9 mouse cellular contexts compared by ENCODE assay signal in genomic region chr14:25493301-25494241, GRCm38 (mm10). TPM values are rescaled to one million over a fixed set of nuclear protein-coding genes. Genes with fewer than 3 reads are reported as not detected.
DNase-seq lines count a peak whose midpoint lies in the region; ATAC-seq lines count a peak whose summit lies in the region.
"Had no signal": no experiment of that assay in that cellular context is flagged by ENCODE, and none has a peak within 500 bp of the region (broad histone marks: within the 10 kb centered on the region; RNA-seq: fewer than 3 reads in every experiment).

No protein-coding gene starts in this region.

- H3K27ac ChIP-seq in midbrain, embryonic 10.5 days (replicated peaks) = peak overlapping the region; percentile 39; the same call in 1 of the 2 replicates
- no peak overlapping the region for H3K27ac ChIP-seq in midbrain, embryonic 11.5 days (ENCODE audit: low read depth, low read length)
- peak overlapping the region; percentile 87 for H3K27ac ChIP-seq in hindbrain, embryonic 13.5 days

- DNase-seq in midbrain, embryonic 10.5 days (ENCODE audit: low spot score) = no peak
- no peak for DNase-seq in midbrain, embryonic 11.5 days (ENCODE audit: low spot score, missing footprints)
- DNase-seq in cerebellum, postnatal 25 days = peak; percentile 57 to 68
- peak; percentile 55 to 64 for DNase-seq in layer of hippocampus, postnatal 10 days (ENCODE audit: low spot score in 2 of 2)
- no peak for DNase-seq in ovary, adult 18-20 months (ENCODE audit: low spot score)
- DNase-seq in embryo, embryonic 9.5 days (ENCODE audit: extremely low spot score) = no peak

- peaks cover 99% of the 10 kb centered on the region for H3K4me1 ChIP-seq in midbrain, embryonic 10.5 days
- peaks cover 51% of the 10 kb centered on the region for H3K4me1 ChIP-seq in midbrain, embryonic 11.5 days (ENCODE audit: control insufficient read depth, insufficient read depth, low read length)
- H3K4me1 ChIP-seq in hindbrain, embryonic 13.5 days (replicated peaks) = peaks cover 99% of the 10 kb centered on the region

- H3K36me3 ChIP-seq in midbrain, embryonic 10.5 days = no peaks in the 10 kb centered on the region; the same call in 1 of the 2 replicates
- no peaks in the 10 kb centered on the region for H3K36me3 ChIP-seq in midbrain, embryonic 11.5 days (ENCODE audit: control insufficient read depth, insufficient read depth, low read length)
- no peaks in the 10 kb centered on the region for H3K36me3 ChIP-seq in hindbrain, embryonic 13.5 days

- no peak overlapping the region for H3K4me3 ChIP-seq in midbrain, embryonic 10.5 days
- no peak overlapping the region for H3K4me3 ChIP-seq in midbrain, embryonic 11.5 days (ENCODE audit: low read depth, low read length)
- no peak overlapping the region for H3K4me3 ChIP-seq in hindbrain, embryonic 13.5 days

- no peak for ATAC-seq in midbrain, embryonic 11.5 days (ENCODE audit: low FRiP score)
- ATAC-seq in hindbrain, embryonic 13.5 days (ENCODE audit: low FRiP score) = peak; percentile 61
- peak; percentile 64 for ATAC-seq in neutrophil, adult 5-6 weeks (ENCODE audit: extremely low read depth, insufficient number of reproducible peaks, low FRiP score, poor library complexity, severe bottlenecking)

- H3K27me3 ChIP-seq in midbrain, embryonic 10.5 days (ENCODE audit: low read depth, poor library complexity, severe bottlenecking) = no peaks in the 10 kb centered on the region
- H3K27me3 ChIP-seq in midbrain, embryonic 11.5 days (ENCODE audit: control insufficient read depth, insufficient read depth, low read length) = no peaks in the 10 kb centered on the region
- H3K27me3 ChIP-seq in hindbrain, embryonic 13.5 days = no peaks in the 10 kb centered on the region

- no peak overlapping the region for H3K4me2 ChIP-seq in midbrain, embryonic 11.5 days
- H3K4me2 ChIP-seq in hindbrain, embryonic 13.5 days = peak overlapping the region; percentile 29; the same call in 1 of the 2 replicates

- no peaks in the 10 kb centered on the region for H3K9me3 ChIP-seq in midbrain, embryonic 10.5 days (replicated peaks)
- H3K9me3 ChIP-seq in midbrain, embryonic 11.5 days (ENCODE audit: control insufficient read depth, low read length) = no peaks in the 10 kb centered on the region
- H3K9me3 ChIP-seq in hindbrain, embryonic 13.5 days = no peaks in the 10 kb centered on the region

- no peak overlapping the region for H3K9ac ChIP-seq in midbrain, embryonic 11.5 days (ENCODE audit: low read length)
- H3K9ac ChIP-seq in hindbrain, embryonic 13.5 days = peak overlapping the region; percentile 66
- H3K9ac ChIP-seq: liver, embryonic 14.5 days had no signal

- WGBS in midbrain, embryonic 10.5 days = 86% methylated on average over 22 of the region's 22 CpGs
- WGBS in midbrain, embryonic 11.5 days = 82% methylated on average over 22 of the region's 22 CpGs
- 42% methylated on average over 22 of the region's 22 CpGs for WGBS in hindbrain, embryonic 13.5 days

RNA-seq across cellular contexts. Expression of gene Zmiz1, which starts 34.6 kb away (rescaled TPM):
- polyA plus RNA-seq in midbrain, embryonic 10.5 days (2016; fragmentation: Nextera tagmentation; extraction: Ambion mirVana) = 42.2 and 55.8 TPM in 2 replicates
- polyA plus RNA-seq in midbrain, embryonic 11.5 days (2014; fragmentation: Nextera tagmentation; extraction: Ambion mirVana) = 47.7 and 51.5 TPM in 2 replicates
- polyA plus RNA-seq in hindbrain, embryonic 13.5 days (2015; fragmentation: Nextera tagmentation; extraction: Ambion mirVana) = 58.5 and 65.3 TPM in 2 replicates
- 100 to 1,000 TPM; 115 to 128 TPM for total RNA-seq in layer of hippocampus, postnatal 10 days (2021)
- total RNA-seq in neutrophil, adult 5-6 weeks (2017) = 18.7 and 21.6 TPM in 2 replicates

Comparison
In these comparisons a context has a peak if more than half of its experiments do, and no peak if none do; other contexts are left out.
1. DNase-seq: peak in cerebellum, postnatal 25 days (2 of 2) and layer of hippocampus, postnatal 10 days (2 of 2); none in midbrain, embryonic 10.5 days (single experiment), midbrain, embryonic 11.5 days (single experiment), ovary, adult 18-20 months (single experiment) and embryo, embryonic 9.5 days (single experiment).